Mouse (Mus musculus): Measurements from ENCODE around the gene Ocln. TPM values are rescaled to one million over a fixed set of nuclear protein-coding genes. Genes with fewer than 3 reads are reported as not detected.

The Ocln gene
- polyA plus RNA-seq (2014; fragmentation: Nextera tagmentation; extraction: Ambion mirVana), result 11.0 and 13.1 TPM in 2 replicates

- Histone ChIP-seq H3K9ac (peak within 1 kb of the TSS; percentile 55), H3K27ac (no peak within 1 kb of the TSS), H3K27me3 (ENCODE audit: control insufficient read depth, insufficient read depth, low read length) (peaks cover 60% of the 10 kb centered on the region), H3K36me3 (replicated peaks; ENCODE audit: control insufficient read depth, insufficient read depth) (no peaks in the 10 kb centered on the region), H3K4me1 (replicated peaks; ENCODE audit: control insufficient read depth, insufficient read depth, low read length) (peaks cover 13% of the 10 kb centered on the region), H3K4me3 (replicated peaks; ENCODE audit: low read length) (peak within 1 kb of the TSS; percentile 57), H3K9me3 (ENCODE audit: control insufficient read depth, low read length) (no peaks in the 10 kb centered on the region), H3K4me2 (replicated peaks) (peak within 1 kb of the TSS; percentile 100)
- ATAC-seq (ENCODE audit: low FRiP score) (peak; percentile 76; the same call in 1 of the 2 replicates), DNase-seq (ENCODE audit: low spot score) (no peak)
- WGBS, result 1% methylated on average over 45 of the region's 45 CpGs
Measured at GRCm38 (mm10) chr13:100552369-100553041, at the start of gene Ocln. Ocln (minus strand) TSS chr13:100552718.

GRCm38 (mm10) chr13:100601034-100601433 is 48.5 kb upstream of the Ocln start:
- ATAC-seq (ENCODE audit: low FRiP score), result no peak

GRCm38 (mm10) chr13:100600317-100600716 is 47.8 kb upstream of the Ocln start:
- 82% methylated on average over 12 of the region's 12 CpGs for WGBS
- Histone ChIP-seq H3K4me2 (replicated peaks) (no peak overlapping the region), H3K4me3 (replicated peaks; ENCODE audit: low read length) (no peak overlapping the region), H3K9me3 (ENCODE audit: control insufficient read depth, low read length) (no peaks in the 10 kb centered on the region), H3K4me1 (replicated peaks; ENCODE audit: control insufficient read depth, insufficient read depth, low read length) (no peaks in the 10 kb centered on the region), H3K9ac (no peak overlapping the region), H3K27me3 (ENCODE audit: control insufficient read depth, insufficient read depth, low read length) (no peaks in the 10 kb centered on the region), H3K27ac (no peak overlapping the region), H3K36me3 (replicated peaks; ENCODE audit: control insufficient read depth, insufficient read depth) (no peaks in the 10 kb centered on the region)
- DNase-seq (ENCODE audit: low spot score) (no peak), ATAC-seq (ENCODE audit: low FRiP score) (no peak)

More at GRCm38 (mm10) chr13:100601034-100601433, 48.5 kb upstream of the Ocln start:
- Histone ChIP-seq H3K4me2 (replicated peaks) (no peak overlapping the region), H3K9ac (no peak overlapping the region), H3K4me3 (replicated peaks; ENCODE audit: low read length) (no peak overlapping the region), H3K36me3 (replicated peaks; ENCODE audit: control insufficient read depth, insufficient read depth) (no peaks in the 10 kb centered on the region), H3K4me1 (replicated peaks; ENCODE audit: control insufficient read depth, insufficient read depth, low read length) (no peaks in the 10 kb centered on the region), H3K27me3 (ENCODE audit: control insufficient read depth, insufficient read depth, low read length) (no peaks in the 10 kb centered on the region), H3K9me3 (ENCODE audit: control insufficient read depth, low read length) (no peaks in the 10 kb centered on the region), H3K27ac (no peak overlapping the region)
- DNase-seq (ENCODE audit: low spot score), result no peak
- WGBS, result 69% methylated on average over 7 of the region's 8 CpGs

GRCm38 (mm10) chr13:100597284-100597683 is 44.8 kb upstream of the Ocln start:
- H3K27ac ChIP-seq, result no peak overlapping the region
- no peak overlapping the region for H3K4me3 ChIP-seq (replicated peaks; ENCODE audit: low read length)
- 82% methylated on average over 9 of the region's 9 CpGs for WGBS
- H3K9me3 ChIP-seq (ENCODE audit: control insufficient read depth, low read length), result no peaks in the 10 kb centered on the region
- no peak overlapping the region for H3K4me2 ChIP-seq (replicated peaks)
- H3K9ac ChIP-seq, result no peak overlapping the region
- ATAC-seq (ENCODE audit: low FRiP score), result no peak
- H3K4me1 ChIP-seq (replicated peaks; ENCODE audit: control insufficient read depth, insufficient read depth, low read length), result no peaks in the 10 kb centered on the region
- DNase-seq (ENCODE audit: low spot score), result no peak
- H3K27me3 ChIP-seq (ENCODE audit: control insufficient read depth, insufficient read depth, low read length), result no peaks in the 10 kb centered on the region
- H3K36me3 ChIP-seq (replicated peaks; ENCODE audit: control insufficient read depth, insufficient read depth), result no peaks in the 10 kb centered on the region

- WGBS, result 90% methylated on average over 3 of the region's 3 CpGs
- Histone ChIP-seq H3K27me3 (ENCODE audit: control insufficient read depth, insufficient read depth, low read length) (no peaks in the 10 kb centered on the region), H3K4me3 (replicated peaks; ENCODE audit: low read length) (no peak overlapping the region), H3K4me2 (replicated peaks) (no peak overlapping the region), H3K9ac (no peak overlapping the region), H3K27ac (no peak overlapping the region), H3K36me3 (replicated peaks; ENCODE audit: control insufficient read depth, insufficient read depth) (no peaks in the 10 kb centered on the region), H3K4me1 (replicated peaks; ENCODE audit: control insufficient read depth, insufficient read depth, low read length) (no peaks in the 10 kb centered on the region), H3K9me3 (ENCODE audit: control insufficient read depth, low read length) (no peaks in the 10 kb centered on the region)
- ATAC-seq (ENCODE audit: low FRiP score) (no peak), DNase-seq (ENCODE audit: low spot score) (no peak)
Measured at GRCm38 (mm10) chr13:100595552-100595885, 43.0 kb upstream of the Ocln start.

- no peak overlapping the region for H3K9ac ChIP-seq
- no peaks in the 10 kb centered on the region for H3K4me1 ChIP-seq (replicated peaks; ENCODE audit: control insufficient read depth, insufficient read depth, low read length)
- H3K27me3 ChIP-seq (ENCODE audit: control insufficient read depth, insufficient read depth, low read length), result no peaks in the 10 kb centered on the region
- WGBS, result 73% methylated on average over 5 of the region's 5 CpGs
- no peak overlapping the region for H3K4me2 ChIP-seq (replicated peaks)
- H3K36me3 ChIP-seq (replicated peaks; ENCODE audit: control insufficient read depth, insufficient read depth), result no peaks in the 10 kb centered on the region
- no peak overlapping the region for H3K27ac ChIP-seq
- DNase-seq (ENCODE audit: low spot score) (no peak), ATAC-seq (ENCODE audit: low FRiP score) (no peak)
- H3K9me3 ChIP-seq (ENCODE audit: control insufficient read depth, low read length), result no peaks in the 10 kb centered on the region
- H3K4me3 ChIP-seq (replicated peaks; ENCODE audit: low read length), result no peak overlapping the region
Measured at GRCm38 (mm10) chr13:100594838-100595551, 42.5 kb upstream of the Ocln start.

GRCm38 (mm10) chr13:100594041-100594792 is 41.7 kb upstream of the Ocln start:
- Histone ChIP-seq H3K27ac (peak overlapping the region; percentile 72), H3K4me2 (replicated peaks) (peak overlapping the region; percentile 36), H3K4me1 (replicated peaks; ENCODE audit: control insufficient read depth, insufficient read depth, low read length) (no peaks in the 10 kb centered on the region), H3K27me3 (ENCODE audit: control insufficient read depth, insufficient read depth, low read length) (no peaks in the 10 kb centered on the region), H3K36me3 (replicated peaks; ENCODE audit: control insufficient read depth, insufficient read depth) (no peaks in the 10 kb centered on the region), H3K4me3 (replicated peaks; ENCODE audit: low read length) (no peak overlapping the region), H3K9me3 (ENCODE audit: control insufficient read depth, low read length) (no peaks in the 10 kb centered on the region), H3K9ac (peak overlapping the region; percentile 40; the same call in 1 of the 2 replicates)
- WGBS, result 59% methylated on average over 11 of the region's 17 CpGs
- DNase-seq (ENCODE audit: low spot score) (no peak), ATAC-seq (ENCODE audit: low FRiP score) (peak; percentile 70; the same call in 1 of the 2 replicates)

- ATAC-seq (ENCODE audit: low FRiP score) (no peak), DNase-seq (ENCODE audit: low spot score) (no peak)
- H3K36me3 ChIP-seq (replicated peaks; ENCODE audit: control insufficient read depth, insufficient read depth), result no peaks in the 10 kb centered on the region
- no peak overlapping the region for H3K9ac ChIP-seq
- H3K4me1 ChIP-seq (replicated peaks; ENCODE audit: control insufficient read depth, insufficient read depth, low read length), result no peaks in the 10 kb centered on the region
- H3K9me3 ChIP-seq (ENCODE audit: control insufficient read depth, low read length), result no peaks in the 10 kb centered on the region
- WGBS, result 88% methylated on average over 11 of the region's 12 CpGs
- H3K27me3 ChIP-seq (ENCODE audit: control insufficient read depth, insufficient read depth, low read length), result no peaks in the 10 kb centered on the region
- peak overlapping the region; percentile 30 for H3K4me2 ChIP-seq (replicated peaks)
- no peak overlapping the region for H3K4me3 ChIP-seq (replicated peaks; ENCODE audit: low read length)
- H3K27ac ChIP-seq, result no peak overlapping the region
Measured at GRCm38 (mm10) chr13:100588646-100589045, 36.1 kb upstream of the Ocln start.

- Histone ChIP-seq H3K36me3 (replicated peaks; ENCODE audit: control insufficient read depth, insufficient read depth) (no peaks in the 10 kb centered on the region), H3K9me3 (ENCODE audit: control insufficient read depth, low read length) (no peaks in the 10 kb centered on the region), H3K4me2 (replicated peaks) (no peak overlapping the region), H3K9ac (no peak overlapping the region), H3K4me1 (replicated peaks; ENCODE audit: control insufficient read depth, insufficient read depth, low read length) (no peaks in the 10 kb centered on the region), H3K4me3 (replicated peaks; ENCODE audit: low read length) (no peak overlapping the region), H3K27ac (no peak overlapping the region), H3K27me3 (ENCODE audit: control insufficient read depth, insufficient read depth, low read length) (no peaks in the 10 kb centered on the region)
- ATAC-seq (ENCODE audit: low FRiP score), result no peak
- WGBS, result 53% methylated on average over 6 of the region's 6 CpGs
- DNase-seq (ENCODE audit: low spot score), result no peak
Measured at GRCm38 (mm10) chr13:100582144-100582543, 29.6 kb upstream of the Ocln start.
